Mouse (Mus musculus): ENCODE measurements around the gene Amigo1.

DNA sequence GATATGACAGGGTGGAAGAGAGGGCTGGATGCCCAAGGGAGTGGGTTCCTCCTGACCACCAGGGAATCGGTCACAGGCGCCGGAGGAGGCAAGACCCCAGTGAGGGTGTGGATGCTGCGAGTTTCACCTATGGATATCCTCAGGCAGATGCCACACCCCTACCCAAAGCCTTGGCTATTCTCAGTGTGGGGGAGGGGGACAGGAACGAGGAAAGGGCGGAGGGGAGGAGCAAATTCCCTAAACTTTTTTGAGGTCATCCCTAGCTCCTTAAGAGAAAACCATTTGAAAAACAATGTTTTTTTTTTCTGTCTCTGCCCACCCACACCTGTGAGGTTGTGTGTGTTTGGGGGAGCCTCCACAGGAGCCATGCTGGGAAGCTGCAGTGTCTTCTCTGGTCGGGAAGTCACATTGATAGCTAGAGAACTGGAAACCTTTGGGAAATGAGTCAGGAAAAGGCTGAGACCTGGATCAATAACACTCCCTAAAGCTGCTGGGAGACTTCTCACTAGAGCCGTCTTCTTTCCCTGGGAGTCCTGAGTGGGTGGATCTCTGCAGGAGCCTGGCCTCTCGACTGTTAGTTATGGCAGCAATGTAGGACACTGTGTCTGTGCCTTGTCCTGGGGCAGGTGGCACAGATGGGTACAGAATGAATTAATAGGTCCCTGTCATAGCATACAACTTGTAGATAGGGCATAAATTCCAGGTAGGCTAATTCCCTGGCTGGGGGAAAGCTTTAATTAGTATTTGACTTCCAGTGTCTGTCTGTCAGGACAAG is 2.8 kb downstream of the Amigo1 start:
- no peak for TF ChIP-seq CTCF (IDR thresholded peaks at IDR 0.05; ENCODE audit: borderline replicate concordance, extremely low read depth, insufficient read depth, insufficient read length)
- TF ChIP-seq POLR2A (IDR thresholded peaks at IDR 0.05; ENCODE audit: borderline replicate concordance, extremely low read depth, insufficient read depth, insufficient read length, poor library complexity, severe bottlenecking): no peak
